Mouse (Mus musculus): ENCODE results near the gene Elfn2. TPM values are rescaled to one million over a fixed set of nuclear protein-coding genes. Genes with fewer than 3 reads are reported as not detected.

Gene Elfn2
- polyA plus RNA-seq (2012; rRNA removed): 13.2 and 22.5 TPM in 2 replicates

- no peak for TF ChIP-seq CTCF (IDR thresholded peaks at IDR 0.05; ENCODE audit: borderline replicate concordance, extremely low read depth, insufficient read depth, insufficient read length)
- TF ChIP-seq POLR2A (IDR thresholded peaks at IDR 0.05; ENCODE audit: borderline replicate concordance, extremely low read depth, insufficient read depth, insufficient read length, poor library complexity, severe bottlenecking): peak; percentile 18; the same call in 1 of the 2 replicates
These were observed at the start of gene Elfn2 for GRCm38 (mm10) chr15:78718290-78719250. Gene Elfn2, minus strand, starts transcription at chr15:78718771.

DNA sequence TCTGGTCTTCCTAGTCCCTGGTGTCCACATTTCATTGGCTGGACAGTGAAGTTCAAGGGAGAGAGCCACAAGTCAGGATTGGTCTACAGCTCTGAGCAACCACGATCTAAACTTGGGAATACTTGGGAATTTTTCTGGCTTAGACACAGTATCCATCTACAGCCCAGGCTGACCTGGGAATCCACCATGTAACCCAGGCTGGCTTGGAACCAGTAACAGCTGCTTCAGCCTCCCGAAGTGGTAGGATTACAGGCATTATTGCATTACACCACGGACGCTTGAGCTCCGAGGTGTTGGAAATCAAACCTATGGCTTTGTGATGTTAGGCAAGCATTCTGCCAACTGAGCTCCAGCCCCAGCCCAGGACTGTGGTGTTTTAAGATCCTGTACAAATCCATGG is 45.1 kb upstream of the Elfn2 start:
- TF ChIP-seq CTCF (IDR thresholded peaks at IDR 0.05; ENCODE audit: borderline replicate concordance, extremely low read depth, insufficient read depth, insufficient read length) (no peak), POLR2A (IDR thresholded peaks at IDR 0.05; ENCODE audit: borderline replicate concordance, extremely low read depth, insufficient read depth, insufficient read length, poor library complexity, severe bottlenecking) (no peak)

More at GRCm38 (mm10) chr15:78718290-78719250, at the start of gene Elfn2:
- DNase-seq (ENCODE audit: low read depth): peak; percentile 52

GRCm38 (mm10) chr15:78763210-78763609 is 44.6 kb upstream of the Elfn2 start:
- peak; percentile 92 for DNase-seq (ENCODE audit: low read depth)
- TF ChIP-seq CTCF (IDR thresholded peaks at IDR 0.05; ENCODE audit: borderline replicate concordance, extremely low read depth, insufficient read depth, insufficient read length) (no peak), POLR2A (IDR thresholded peaks at IDR 0.05; ENCODE audit: borderline replicate concordance, extremely low read depth, insufficient read depth, insufficient read length, poor library complexity, severe bottlenecking) (no peak)

More for the DNA sequence above, 45.1 kb upstream of the Elfn2 start:
- DNase-seq (ENCODE audit: low read depth): no peak

DNA sequence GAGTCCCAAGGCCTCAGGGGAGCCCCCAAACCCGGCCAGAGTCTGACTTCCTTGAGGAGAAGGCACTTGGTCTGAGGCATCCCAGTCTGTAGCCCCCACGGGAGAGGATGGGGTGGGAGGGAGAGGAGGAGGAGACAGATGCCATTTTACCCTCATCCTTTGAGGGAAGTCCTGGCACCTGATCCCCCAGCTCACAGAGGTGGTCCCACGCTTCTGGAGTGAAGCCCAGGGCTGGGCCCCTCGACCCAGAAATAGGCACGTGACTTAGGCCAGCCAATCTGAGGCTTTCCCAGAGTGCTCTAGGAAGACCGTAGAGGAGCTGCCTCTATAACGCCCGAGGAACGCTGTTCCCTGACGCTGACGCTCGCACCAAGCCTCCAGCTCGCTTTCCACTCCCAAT is 42.5 kb upstream of the Elfn2 start:
- TF ChIP-seq POLR2A (IDR thresholded peaks at IDR 0.05; ENCODE audit: borderline replicate concordance, extremely low read depth, insufficient read depth, insufficient read length, poor library complexity, severe bottlenecking): no peak
- TF ChIP-seq CTCF (IDR thresholded peaks at IDR 0.05; ENCODE audit: borderline replicate concordance, extremely low read depth, insufficient read depth, insufficient read length): no peak
- no peak for DNase-seq (ENCODE audit: low read depth)

DNA sequence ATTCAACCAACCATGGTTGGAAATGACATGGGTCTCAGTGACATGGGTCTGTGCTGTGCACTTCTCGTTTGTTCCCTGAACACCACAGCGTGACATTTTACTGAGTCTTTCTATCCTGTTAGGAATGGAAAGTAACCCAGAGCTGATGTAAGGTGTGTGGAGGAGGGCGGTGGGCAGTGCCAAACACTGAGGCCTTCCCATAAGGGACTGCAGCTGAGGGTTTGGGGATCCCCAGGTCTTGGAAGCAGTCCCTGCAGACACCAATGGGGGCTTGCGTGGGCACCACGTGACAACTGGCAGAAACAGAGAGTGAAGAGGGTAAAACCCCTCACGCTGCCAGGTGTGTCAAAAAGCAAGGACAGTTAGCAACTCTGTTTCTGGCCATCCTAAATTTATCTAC is 39.6 kb upstream of the Elfn2 start:
- DNase-seq (ENCODE audit: low read depth): no peak
- no peak for TF ChIP-seq CTCF (IDR thresholded peaks at IDR 0.05; ENCODE audit: borderline replicate concordance, extremely low read depth, insufficient read depth, insufficient read length)
- no peak for TF ChIP-seq POLR2A (IDR thresholded peaks at IDR 0.05; ENCODE audit: borderline replicate concordance, extremely low read depth, insufficient read depth, insufficient read length, poor library complexity, severe bottlenecking)

- DNase-seq (ENCODE audit: low read depth): no peak
- TF ChIP-seq CTCF (IDR thresholded peaks at IDR 0.05; ENCODE audit: borderline replicate concordance, extremely low read depth, insufficient read depth, insufficient read length) (no peak), POLR2A (IDR thresholded peaks at IDR 0.05; ENCODE audit: borderline replicate concordance, extremely low read depth, insufficient read depth, insufficient read length, poor library complexity, severe bottlenecking) (no peak)
These were observed 37.6 kb upstream of the Elfn2 start for GRCm38 (mm10) chr15:78755966-78756725.

GRCm38 (mm10) chr15:78755226-78755625 is 36.7 kb upstream of the Elfn2 start:
- DNase-seq (ENCODE audit: low read depth): no peak
- no peak for TF ChIP-seq POLR2A (IDR thresholded peaks at IDR 0.05; ENCODE audit: borderline replicate concordance, extremely low read depth, insufficient read depth, insufficient read length, poor library complexity, severe bottlenecking)
- no peak for TF ChIP-seq CTCF (IDR thresholded peaks at IDR 0.05; ENCODE audit: borderline replicate concordance, extremely low read depth, insufficient read depth, insufficient read length)

GRCm38 (mm10) chr15:78754144-78754543 is 35.6 kb upstream of the Elfn2 start:
- no peak for TF ChIP-seq POLR2A (IDR thresholded peaks at IDR 0.05; ENCODE audit: borderline replicate concordance, extremely low read depth, insufficient read depth, insufficient read length, poor library complexity, severe bottlenecking)
- no peak for TF ChIP-seq CTCF (IDR thresholded peaks at IDR 0.05; ENCODE audit: borderline replicate concordance, extremely low read depth, insufficient read depth, insufficient read length)
- no peak for DNase-seq (ENCODE audit: low read depth)

GRCm38 (mm10) chr15:78752991-78753390 is 34.4 kb upstream of the Elfn2 start:
- TF ChIP-seq CTCF (IDR thresholded peaks at IDR 0.05; ENCODE audit: borderline replicate concordance, extremely low read depth, insufficient read depth, insufficient read length) (no peak), POLR2A (IDR thresholded peaks at IDR 0.05; ENCODE audit: borderline replicate concordance, extremely low read depth, insufficient read depth, insufficient read length, poor library complexity, severe bottlenecking) (no peak)
- no peak for DNase-seq (ENCODE audit: low read depth)

- TF ChIP-seq CTCF (IDR thresholded peaks at IDR 0.05; ENCODE audit: borderline replicate concordance, extremely low read depth, insufficient read depth, insufficient read length) (no peak), POLR2A (IDR thresholded peaks at IDR 0.05; ENCODE audit: borderline replicate concordance, extremely low read depth, insufficient read depth, insufficient read length, poor library complexity, severe bottlenecking) (no peak)
- peak; percentile 71 for DNase-seq (ENCODE audit: low read depth)
These were observed 32.2 kb upstream of the Elfn2 start for GRCm38 (mm10) chr15:78750608-78751350.

All from brain, embryonic 14.5 days (tissue).